Mouse (Mus musculus) olfactory bulb, adult 2 months (tissue): ENCODE results near the gene Sf3a3.

Source experiments
- CTCF ChIP-seq: fragments of 200-500 bp; IDR thresholded peaks from 2 replicates; pipeline ENCODE4 v1.5.1; 2012; ENCODE audit warnings: low read depth, mild to moderate bottlenecking, low read length, moderate library complexity; ENCODE audit not compliant: insufficient read depth
- POLR2A ChIP-seq: fragments of 200-500 bp; IDR thresholded peaks from 2 replicates; pipeline ENCODE4 v1.6.1; 2012; ENCODE audit warnings: mild to moderate bottlenecking, low read depth, low read length, moderate library complexity; ENCODE audit not compliant: insufficient read depth

- no peak for TF ChIP-seq POLR2A
- no peak for TF ChIP-seq CTCF
Measured at GRCm38 (mm10) chr4:124710776-124711291, 3.7 kb upstream of the Sf3a3 start.
